Mouse (Mus musculus) erythroblast, embryonic 14.5 days (primary cell): Measurements from ENCODE around the gene Baz2b.

ENCODE experiments used
- GATA1 ChIP-seq: IDR thresholded peaks from 2 replicates; pipeline ENCODE4 v1.6.1; 2012; ENCODE audit warnings: low read length, inconsistent platforms, mixed read lengths
- TAL1 ChIP-seq: IDR thresholded peaks from 3 replicates; pipeline ENCODE4 v1.6.1; 2012; ENCODE audit warnings: low read length, inconsistent platforms, mixed read lengths

DNA sequence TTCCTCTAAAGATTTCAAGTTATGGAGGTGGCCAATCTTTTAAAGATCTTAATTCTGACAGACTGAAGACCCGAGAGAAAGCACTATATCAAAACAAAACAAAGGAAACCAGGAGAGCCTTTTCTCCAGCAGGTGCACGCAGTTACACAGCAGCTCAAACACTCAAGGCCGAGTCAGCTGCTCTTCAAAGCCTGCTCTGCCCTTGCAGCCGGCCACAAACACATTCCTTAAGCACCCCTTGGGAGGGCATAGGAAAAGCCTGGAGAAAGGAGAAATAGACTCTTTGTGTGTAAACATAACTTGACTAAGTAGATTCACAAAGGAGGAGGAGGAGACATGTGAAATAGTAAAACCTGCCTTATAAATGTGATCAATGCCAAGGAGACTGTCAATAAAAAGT is 153.6 kb downstream of the Baz2b start:
- TF ChIP-seq GATA1 (no peak), TAL1 (no peak)
